Mouse (Mus musculus) neural tube, embryonic 13.5 days (tissue): ENCODE results near the gene Cela3b. TPM values are rescaled to one million over a fixed set of nuclear protein-coding genes. Genes with fewer than 3 reads are reported as not detected.
A peak's percentile ranks its signal among the peaks of the same experiment; 100 is the strongest.

ENCODE experiments used
- ATAC-seq: fragments of 200-750 bp; cut with Nextera tagmentation; 2 replicates; pipeline ENCODE4 v1.8.0; 2017; ENCODE audit warnings: low read depth, mild to moderate bottlenecking, moderate TSS enrichment, moderate library complexity
- H3K27ac ChIP-seq: fragments of 300-500 bp; sonication (generic); replicated peaks from 2 replicates; pipeline ENCODE4 v1.5.1; 2015; ENCODE audit warnings: moderate library complexity, mild to moderate bottlenecking, inconsistent platforms
- H3K27me3 ChIP-seq: fragments of 300-500 bp; sonication (generic); 2 replicates; pipeline ENCODE4 v1.6.1; 2015; ENCODE audit warnings: mild to moderate bottlenecking, inconsistent platforms
- H3K36me3 ChIP-seq: fragments of 300-500 bp; sonication (generic); 2 replicates; pipeline ENCODE4 v1.6.1; 2015; ENCODE audit warnings: mild to moderate bottlenecking, inconsistent platforms
- H3K4me1 ChIP-seq: fragments of 300-500 bp; sonication (generic); replicated peaks from 2 replicates; pipeline ENCODE4 v1.6.1; 2015; ENCODE audit warnings: inconsistent platforms
- H3K4me2 ChIP-seq: fragments of 300-500 bp; sonication (generic); 2 replicates; pipeline ENCODE4 v1.6.1; 2015; ENCODE audit warnings: inconsistent platforms, mild to moderate bottlenecking, moderate library complexity
- H3K4me3 ChIP-seq: fragments of 300-500 bp; sonication (generic); 2 replicates; pipeline ENCODE4 v1.5.1; 2015; ENCODE audit warnings: mild to moderate bottlenecking, inconsistent platforms
- H3K9ac ChIP-seq: fragments of 300-500 bp; sonication (generic); 2 replicates; pipeline ENCODE4 v1.6.1; 2015; ENCODE audit warnings: moderate library complexity, mild to moderate bottlenecking, inconsistent platforms
- H3K9me3 ChIP-seq: fragments of 300-500 bp; sonication (generic); 2 replicates; pipeline ENCODE4 v1.6.1; 2016; ENCODE audit warnings: inconsistent platforms
- WGBS: fragments of 180-500 bp; shearing (Covaris S2); methylation state at CpG from one replicate; pipeline ENCODE4 v1.1.7; 2015; 5-methylcytosine and 5-hydroxymethylcytosine counted together
- polyA plus RNA-seq: library from polyadenylated mRNA; unstranded; fragments of >200 nt; fragmentation: Nextera tagmentation; extraction: Ambion mirVana; gene quantifications from 2 replicates; pipeline ENCODE4 v1.2.1, GENCODE M21; 2015

The Cela3b gene
- polyA plus RNA-seq, 1 experiment from 2014 or later: not detected

DNA sequence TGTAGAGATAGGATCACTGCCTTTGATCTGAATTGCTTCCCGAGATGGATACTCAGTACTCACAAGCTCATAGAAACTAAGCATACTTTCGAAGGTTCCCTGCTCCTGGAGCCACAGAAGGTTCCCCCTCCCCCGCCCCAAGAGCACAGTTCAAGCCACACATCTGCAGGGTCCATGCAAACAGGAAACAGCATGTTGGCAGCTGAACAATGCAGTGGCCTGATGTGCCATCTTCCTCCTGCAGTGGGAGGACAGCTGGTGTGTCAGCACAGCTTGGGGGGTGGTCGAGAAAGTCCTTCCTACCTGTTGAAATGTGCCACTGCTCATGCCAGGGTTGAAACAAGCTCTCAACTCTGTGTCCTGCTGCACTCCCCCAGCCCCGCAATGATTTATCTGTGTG lies 28.5 kb upstream of the Cela3b start:
- no peaks in the 10 kb centered on the region for H3K4me1 ChIP-seq
- H3K4me2 ChIP-seq: no peak overlapping the region
- ATAC-seq: no peak
- H3K4me3 ChIP-seq: no peak overlapping the region
- 70% methylated on average over 5 of the region's 5 CpGs for WGBS
- H3K27me3 ChIP-seq: no peaks in the 10 kb centered on the region
- H3K27ac ChIP-seq: no peak overlapping the region
- no peaks in the 10 kb centered on the region for H3K9me3 ChIP-seq
- H3K9ac ChIP-seq: no peak overlapping the region
- no peaks in the 10 kb centered on the region for H3K36me3 ChIP-seq

DNA sequence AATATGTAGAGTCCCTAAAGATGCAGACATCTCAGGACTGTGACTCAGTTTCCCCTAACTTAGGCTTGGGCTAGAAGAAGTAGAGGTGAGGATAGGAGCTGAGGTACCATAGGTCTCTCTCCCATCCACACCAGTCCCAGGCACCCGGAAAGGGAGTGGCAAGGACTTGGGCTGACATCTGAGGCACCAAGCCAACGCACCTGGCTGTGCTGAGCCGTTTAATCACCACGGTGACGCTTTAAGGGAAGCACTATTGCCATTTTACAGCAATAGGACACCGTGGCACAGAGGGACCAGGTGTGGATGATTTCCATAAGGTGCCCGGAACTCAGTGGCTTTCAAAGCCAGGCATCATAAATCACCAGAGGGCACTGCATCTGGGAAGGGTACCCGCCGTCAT lies 28.0 kb upstream of the Cela3b start:
- Histone ChIP-seq H3K36me3 (no peaks in the 10 kb centered on the region), H3K9ac (no peak overlapping the region), H3K27ac (no peak overlapping the region), H3K27me3 (no peaks in the 10 kb centered on the region), H3K4me3 (no peak overlapping the region), H3K9me3 (no peaks in the 10 kb centered on the region), H3K4me2 (no peak overlapping the region), H3K4me1 (no peaks in the 10 kb centered on the region)
- WGBS: 82% methylated on average over 9 of the region's 9 CpGs
- no peak for ATAC-seq

GRCm38 (mm10) chr4:137457292-137457691 lies 27.0 kb upstream of the Cela3b start:
- Histone ChIP-seq H3K9me3 (no peaks in the 10 kb centered on the region), H3K27ac (no peak overlapping the region), H3K27me3 (no peaks in the 10 kb centered on the region), H3K4me3 (no peak overlapping the region), H3K4me1 (no peaks in the 10 kb centered on the region), H3K9ac (no peak overlapping the region), H3K4me2 (no peak overlapping the region), H3K36me3 (no peaks in the 10 kb centered on the region)
- WGBS: 82% methylated on average over 4 of the region's 4 CpGs
- ATAC-seq: no peak

GRCm38 (mm10) chr4:137456581-137456980 lies 26.2 kb upstream of the Cela3b start:
- 90% methylated on average over 12 of the region's 12 CpGs for WGBS
- Histone ChIP-seq H3K4me1 (no peaks in the 10 kb centered on the region), H3K9ac (no peak overlapping the region), H3K4me2 (no peak overlapping the region), H3K27me3 (no peaks in the 10 kb centered on the region), H3K9me3 (no peaks in the 10 kb centered on the region), H3K27ac (no peak overlapping the region), H3K36me3 (no peaks in the 10 kb centered on the region), H3K4me3 (no peak overlapping the region)
- ATAC-seq: no peak

DNA sequence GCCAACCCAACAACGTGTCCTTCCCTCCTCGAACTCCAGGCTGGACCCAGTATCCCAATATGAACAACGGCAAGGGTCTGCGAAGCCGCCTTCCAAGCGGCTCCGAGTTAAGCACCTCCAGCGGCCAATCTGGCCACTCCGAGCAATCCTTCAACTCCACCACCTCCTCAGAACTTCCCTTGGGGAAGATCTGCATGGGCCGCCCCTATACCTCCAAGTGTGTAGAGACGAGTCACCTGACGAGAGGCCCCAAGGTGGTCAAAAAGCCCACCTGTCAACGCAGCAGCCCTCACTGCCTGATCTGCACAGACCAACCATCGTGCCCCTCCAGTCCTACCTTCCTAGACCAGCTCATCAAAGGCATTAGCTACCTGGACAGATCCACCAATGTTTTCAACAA lies 24.2 kb upstream of the Cela3b start:
- WGBS: 90% methylated on average over 14 of the region's 14 CpGs
- Histone ChIP-seq H3K9ac (no peak overlapping the region), H3K4me3 (no peak overlapping the region), H3K36me3 (no peaks in the 10 kb centered on the region), H3K4me2 (no peak overlapping the region), H3K9me3 (no peaks in the 10 kb centered on the region), H3K4me1 (no peaks in the 10 kb centered on the region), H3K27me3 (no peaks in the 10 kb centered on the region), H3K27ac (no peak overlapping the region)
- no peak for ATAC-seq

DNA sequence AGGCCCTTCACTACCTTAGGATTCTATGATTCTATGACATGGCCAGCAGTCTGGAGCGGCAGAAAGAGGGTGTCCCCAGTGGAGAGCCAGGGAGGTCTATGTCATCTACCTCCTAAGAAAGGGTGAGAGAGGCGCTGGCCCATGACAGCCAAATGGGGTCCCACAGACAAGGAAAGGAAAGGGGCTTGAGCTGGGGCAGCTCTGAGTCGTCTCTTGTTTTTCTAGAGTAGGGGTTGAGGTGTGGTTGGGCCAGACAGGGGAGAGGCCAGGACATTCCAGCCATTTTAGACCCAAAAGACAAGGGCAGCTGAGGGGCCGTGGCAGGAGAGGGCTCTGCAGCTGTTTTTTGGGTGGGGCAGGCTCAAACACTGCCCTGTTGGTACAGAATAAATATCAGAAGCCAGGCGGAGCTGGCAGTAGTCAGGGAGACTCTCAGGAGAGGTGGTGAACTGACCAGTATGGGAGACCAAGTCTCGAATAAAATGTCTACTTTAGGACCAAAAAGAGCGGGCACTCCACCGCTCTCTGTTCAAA lies 23.0 kb upstream of the Cela3b start, which contains the start of gene 1700013G24Rik:
1700013G24Rik (plus strand) TSS at position 51 of the 534 bp plus-strand sequence.
- Histone ChIP-seq H3K9me3 (no peaks in the 10 kb centered on the region), H3K36me3 (no peaks in the 10 kb centered on the region), H3K27ac (no peak within 1 kb of the TSS), H3K9ac (no peak within 1 kb of the TSS), H3K4me1 (peaks cover 10% of the 10 kb centered on the region), H3K27me3 (no peaks in the 10 kb centered on the region), H3K4me3 (no peak within 1 kb of the TSS), H3K4me2 (no peak within 1 kb of the TSS)
- ATAC-seq: no peak
- WGBS: 86% methylated on average over 8 of the region's 8 CpGs

DNA sequence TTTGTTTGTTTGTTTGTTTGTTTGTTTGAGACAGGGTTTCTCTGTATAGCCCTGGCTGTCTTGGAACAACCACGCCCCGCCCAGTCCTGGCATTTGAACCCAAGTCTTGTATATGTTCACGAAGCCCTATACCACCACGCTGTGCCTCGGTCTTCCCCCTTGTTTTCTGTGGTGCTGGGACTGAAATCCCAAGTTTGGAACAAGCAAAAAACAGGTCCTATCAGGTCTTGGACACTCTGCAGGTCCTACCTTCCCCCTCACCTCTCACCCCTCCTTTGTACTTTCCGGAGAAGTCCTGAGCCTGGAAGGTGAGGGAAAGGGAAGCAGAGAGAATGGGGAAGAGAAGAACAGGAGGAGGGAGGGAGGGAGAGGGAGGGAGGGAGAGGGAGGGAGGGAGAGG lies 21.9 kb upstream of the Cela3b start:
- ATAC-seq: no peak
- WGBS: 90% methylated on average over 6 of the region's 6 CpGs
- Histone ChIP-seq H3K4me1 (peaks cover 16% of the 10 kb centered on the region), H3K4me3 (no peak overlapping the region), H3K27me3 (no peaks in the 10 kb centered on the region), H3K4me2 (no peak overlapping the region), H3K9me3 (no peaks in the 10 kb centered on the region), H3K36me3 (no peaks in the 10 kb centered on the region), H3K9ac (no peak overlapping the region), H3K27ac (no peak overlapping the region)

- Histone ChIP-seq H3K4me2 (no peak overlapping the region), H3K27me3 (no peaks in the 10 kb centered on the region), H3K9ac (no peak overlapping the region), H3K4me3 (no peak overlapping the region), H3K36me3 (no peaks in the 10 kb centered on the region), H3K27ac (no peak overlapping the region), H3K4me1 (peaks cover 16% of the 10 kb centered on the region), H3K9me3 (no peaks in the 10 kb centered on the region)
- ATAC-seq: no peak
- WGBS: 83% methylated on average over 10 of the region's 10 CpGs
These were observed 19.4 kb upstream of the Cela3b start for GRCm38 (mm10) chr4:137449715-137450114.

GRCm38 (mm10) chr4:137449132-137449531 lies 18.8 kb upstream of the Cela3b start:
- Histone ChIP-seq H3K9ac (no peak overlapping the region), H3K9me3 (no peaks in the 10 kb centered on the region), H3K4me1 (peaks cover 16% of the 10 kb centered on the region), H3K4me3 (no peak overlapping the region), H3K36me3 (no peaks in the 10 kb centered on the region), H3K27me3 (no peaks in the 10 kb centered on the region), H3K4me2 (no peak overlapping the region), H3K27ac (no peak overlapping the region)
- WGBS: 86% methylated on average over 2 of the region's 2 CpGs
- ATAC-seq: no peak

- no peaks in the 10 kb centered on the region for H3K27me3 ChIP-seq
- no peak overlapping the region; the same call in 1 of the 2 replicates for H3K4me2 ChIP-seq
- no peaks in the 10 kb centered on the region for H3K36me3 ChIP-seq
- H3K4me1 ChIP-seq: peaks cover 16% of the 10 kb centered on the region
- no peak overlapping the region for H3K9ac ChIP-seq
- H3K9me3 ChIP-seq: no peaks in the 10 kb centered on the region
- peak; percentile 44; the same call in 1 of the 2 replicates for ATAC-seq
- WGBS: 47% methylated on average over 2 of the region's 2 CpGs
- no peak overlapping the region; the same call in 1 of the 2 replicates for H3K27ac ChIP-seq
- H3K4me3 ChIP-seq: no peak overlapping the region
These were observed 18.3 kb upstream of the Cela3b start for GRCm38 (mm10) chr4:137448641-137449040.

- Histone ChIP-seq H3K27me3 (no peaks in the 10 kb centered on the region), H3K4me2 (no peak overlapping the region; the same call in 1 of the 2 replicates), H3K4me1 (peaks cover 16% of the 10 kb centered on the region), H3K9ac (no peak overlapping the region), H3K27ac (peak overlapping the region; percentile 52; the same call in 1 of the 2 replicates), H3K9me3 (no peaks in the 10 kb centered on the region), H3K36me3 (no peaks in the 10 kb centered on the region), H3K4me3 (no peak overlapping the region)
- peak; percentile 73 for ATAC-seq
- 36% methylated on average over 6 of the region's 6 CpGs for WGBS
These were observed 17.9 kb upstream of the Cela3b start for GRCm38 (mm10) chr4:137448197-137448596.

GRCm38 (mm10) chr4:137447363-137448196 lies 17.2 kb upstream of the Cela3b start:
- H3K36me3 ChIP-seq: no peaks in the 10 kb centered on the region
- no peaks in the 10 kb centered on the region for H3K27me3 ChIP-seq
- H3K4me2 ChIP-seq: no peak overlapping the region; the same call in 1 of the 2 replicates
- H3K9ac ChIP-seq: no peak overlapping the region
- no peak overlapping the region for H3K4me3 ChIP-seq
- peaks cover 16% of the 10 kb centered on the region for H3K4me1 ChIP-seq
- no peaks in the 10 kb centered on the region for H3K9me3 ChIP-seq
- WGBS: 78% methylated on average over 7 of the region's 7 CpGs
- peak; percentile 45; the same call in 1 of the 2 replicates for ATAC-seq
- H3K27ac ChIP-seq: peak overlapping the region; percentile 52; the same call in 1 of the 2 replicates
